Mouse (Mus musculus) brown adipose tissue, adult 24 weeks (tissue): ENCODE measurements around the gene Unc45b. TPM values are rescaled to one million over a fixed set of nuclear protein-coding genes. Genes with fewer than 3 reads are reported as not detected.

Source experiments
- H3K27ac ChIP-seq: fragments of 200-500 bp; replicated peaks from 2 replicates; pipeline ENCODE4 v1.5.1; 2012; ENCODE audit warnings: low read depth, mild to moderate bottlenecking, low read length
- H3K4me1 ChIP-seq: fragments of 200-500 bp; 2 replicates; pipeline ENCODE4 v1.6.1; 2012; ENCODE audit warnings: low read length, mixed read lengths; ENCODE audit not compliant: control insufficient read depth, insufficient read depth, insufficient read length
- H3K4me3 ChIP-seq: fragments of 200-500 bp; 2 replicates; pipeline ENCODE4 v1.5.1; 2012; ENCODE audit warnings: low read depth, mild to moderate bottlenecking, low read length, moderate library complexity; ENCODE audit not compliant: insufficient read depth
- polyA plus RNA-seq: library from polyadenylated mRNA; stranded (reverse); fragments of >200 nt; gene quantifications from 2 replicates; pipeline ENCODE4 v1.2.4, GENCODE M21; 2012; ENCODE audit not compliant: missing spikeins, insufficient read depth, insufficient read length

Unc45b gene
- 9.1 and 14.2 TPM in 2 replicates for polyA plus RNA-seq

DNA sequence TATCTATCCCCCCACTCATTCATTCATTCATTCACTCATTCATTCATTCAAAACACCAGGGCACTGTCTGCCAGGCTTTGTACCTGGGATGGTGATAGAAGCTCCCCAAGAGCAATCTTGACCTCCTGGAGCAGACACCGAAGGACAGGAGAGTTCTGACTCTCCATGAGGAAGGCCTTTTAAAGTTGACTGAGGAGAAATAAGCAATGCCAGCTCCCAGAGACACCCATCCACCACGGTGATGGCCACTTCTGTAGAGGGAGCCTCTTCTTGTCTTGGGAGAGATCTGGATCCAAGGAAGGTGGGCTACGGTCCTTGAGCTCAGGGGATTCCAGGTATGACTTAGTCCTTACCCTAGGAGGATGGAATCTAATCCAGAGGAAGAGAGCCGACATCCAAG, at the start of gene Unc45b:
TSS of gene Unc45b (plus strand) at position 301 of the 400 bp plus-strand sequence.
- Histone ChIP-seq H3K4me1 (peaks cover 5% of the 10 kb centered on the region; the same call in 1 of the 2 replicates), H3K4me3 (no peak within 1 kb of the TSS), H3K27ac (no peak within 1 kb of the TSS)

- Histone ChIP-seq H3K27ac (no peak overlapping the region), H3K4me3 (no peak overlapping the region), H3K4me1 (peaks cover 12% of the 10 kb centered on the region)
These were observed 49.6 kb upstream of the Unc45b start for GRCm38 (mm10) chr11:82860759-82861158.

DNA sequence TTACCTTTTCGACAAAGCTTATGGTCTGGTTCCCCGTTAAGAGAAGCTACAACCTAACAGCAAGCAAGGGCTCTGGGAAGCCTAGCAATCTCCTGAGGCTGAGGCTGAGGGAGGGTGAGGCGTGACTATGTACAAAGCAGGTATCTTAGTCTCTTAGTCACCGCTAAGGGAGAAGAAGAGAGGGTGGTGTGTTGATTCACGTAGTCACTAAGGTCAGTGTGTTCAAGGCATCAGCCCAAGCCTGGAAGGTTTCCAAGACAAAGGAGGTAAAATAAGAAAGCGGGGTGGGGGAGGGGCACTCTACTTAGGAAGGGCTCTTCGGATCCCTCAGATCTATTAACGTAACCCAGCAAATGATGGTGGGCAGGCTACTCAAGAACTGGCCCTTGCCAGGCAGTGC, 48.8 kb upstream of the Unc45b start:
- H3K4me3 ChIP-seq, result no peak overlapping the region
- no peak overlapping the region for H3K27ac ChIP-seq
- peaks cover 12% of the 10 kb centered on the region for H3K4me1 ChIP-seq

- Histone ChIP-seq H3K4me1 (peaks cover 9% of the 10 kb centered on the region), H3K27ac (no peak overlapping the region), H3K4me3 (no peak overlapping the region)
These were observed 47.7 kb upstream of the Unc45b start for GRCm38 (mm10) chr11:82862638-82863037.

DNA sequence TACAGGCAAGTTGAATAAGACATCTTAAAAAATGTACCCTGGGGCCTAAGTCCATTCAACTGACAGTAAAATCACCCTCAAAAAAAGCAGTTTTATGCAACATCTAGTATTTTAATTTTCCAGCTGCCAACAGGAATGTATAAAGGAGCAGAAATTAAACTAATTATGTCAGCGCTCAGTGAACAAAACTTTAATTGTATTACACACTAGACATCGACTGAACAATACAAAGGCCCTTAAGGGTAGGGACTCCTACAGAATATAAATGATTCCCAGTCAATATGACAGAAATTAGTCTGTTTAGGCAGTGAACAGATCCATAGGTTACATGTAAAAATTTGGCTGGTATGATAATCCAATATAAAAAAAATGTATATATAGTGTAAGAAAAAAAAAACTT, 47.3 kb upstream of the Unc45b start:
- Histone ChIP-seq H3K4me1 (peaks cover 11% of the 10 kb centered on the region), H3K27ac (no peak overlapping the region), H3K4me3 (no peak overlapping the region)

- Histone ChIP-seq H3K27ac (no peak overlapping the region), H3K4me1 (peaks cover 11% of the 10 kb centered on the region), H3K4me3 (no peak overlapping the region)
These were observed 46.8 kb upstream of the Unc45b start for GRCm38 (mm10) chr11:82863488-82863931.

GRCm38 (mm10) chr11:82865957-82866356, 44.4 kb upstream of the Unc45b start:
- Histone ChIP-seq H3K4me3 (no peak overlapping the region), H3K4me1 (peaks cover 11% of the 10 kb centered on the region), H3K27ac (no peak overlapping the region)

DNA sequence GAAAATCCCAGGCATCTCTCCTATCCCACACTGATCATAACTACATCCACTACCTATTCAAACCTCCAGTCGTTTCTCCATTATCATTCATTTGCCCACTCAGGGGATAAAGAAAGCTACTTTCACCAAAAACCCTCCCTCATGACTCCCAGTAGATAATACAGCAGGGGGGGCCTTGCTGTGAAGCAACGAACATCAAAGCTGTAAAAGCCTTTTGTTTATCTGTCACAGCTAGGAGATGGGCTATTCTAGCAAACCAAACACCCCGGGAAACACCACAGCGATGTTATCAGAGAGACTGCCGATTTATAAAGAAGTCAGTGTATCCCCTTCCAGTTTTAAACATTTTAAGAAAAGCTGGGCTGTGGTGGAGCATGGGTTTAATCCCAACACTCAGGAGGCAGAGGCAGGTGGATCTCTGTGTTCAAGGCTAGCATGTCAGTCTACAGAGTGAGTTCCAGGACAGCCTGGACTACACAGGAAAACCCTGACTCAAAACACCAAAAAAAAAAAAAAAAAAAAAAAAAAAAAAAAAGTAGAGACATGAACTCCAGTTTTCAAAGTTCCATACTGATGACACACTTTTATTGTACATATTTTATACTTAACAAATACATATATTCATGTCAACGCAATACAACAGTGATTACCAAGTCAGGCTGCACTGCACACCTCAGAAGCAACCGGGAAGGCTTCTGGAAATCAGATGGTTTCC, 43.3 kb upstream of the Unc45b start:
- H3K4me3 ChIP-seq, result no peak overlapping the region
- no peak overlapping the region for H3K27ac ChIP-seq
- H3K4me1 ChIP-seq, result peaks cover 2% of the 10 kb centered on the region; the same call in 1 of the 2 replicates

GRCm38 (mm10) chr11:82867956-82868355, 42.4 kb upstream of the Unc45b start:
- no peak overlapping the region for H3K4me3 ChIP-seq

GRCm38 (mm10) chr11:82869506-82870172, 40.7 kb upstream of the Unc45b start:
- peak overlapping the region; percentile 86 for H3K4me3 ChIP-seq
- peaks cover 2% of the 10 kb centered on the region; the same call in 1 of the 2 replicates for H3K4me1 ChIP-seq
- H3K27ac ChIP-seq, result peak overlapping the region; percentile 64

More at GRCm38 (mm10) chr11:82867956-82868355, 42.4 kb upstream of the Unc45b start:
- Histone ChIP-seq H3K4me1 (peaks cover 2% of the 10 kb centered on the region; the same call in 1 of the 2 replicates), H3K27ac (no peak overlapping the region)

- peak overlapping the region; percentile 64 for H3K27ac ChIP-seq
- peak overlapping the region; percentile 86 for H3K4me3 ChIP-seq
These were observed 39.9 kb upstream of the Unc45b start for GRCm38 (mm10) chr11:82870173-82871030.

DNA sequence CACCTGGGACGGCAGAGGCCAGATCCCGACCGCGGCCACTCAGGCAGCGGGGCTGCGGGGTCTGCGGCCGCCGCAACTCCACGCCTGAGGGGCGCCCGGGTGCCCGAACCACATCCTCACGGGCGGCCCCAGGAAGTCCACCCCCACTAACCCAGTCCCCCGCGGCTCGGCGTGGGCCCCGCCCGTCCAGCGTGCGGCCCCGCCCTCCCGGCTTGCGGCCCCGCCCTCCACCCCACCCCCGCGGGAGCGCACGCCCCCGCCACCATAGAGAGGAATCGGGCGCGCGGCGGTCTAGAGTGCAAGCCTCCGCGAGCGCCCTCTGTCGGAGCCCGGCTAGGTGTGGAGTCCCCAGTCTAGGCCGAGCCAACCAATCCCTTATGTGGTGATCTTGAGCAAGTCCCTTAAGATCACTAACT, 39.3 kb upstream of the Unc45b start, which contains the start of gene Rffl:
TSS of gene Rffl (minus strand) at position 180 of the 416 bp plus-strand sequence.
- Histone ChIP-seq H3K4me3 (peak within 1 kb of the TSS; percentile 86), H3K27ac (peak within 1 kb of the TSS; percentile 64), H3K4me1 (peaks cover 2% of the 10 kb centered on the region; the same call in 1 of the 2 replicates)

More at GRCm38 (mm10) chr11:82870173-82871030, 39.9 kb upstream of the Unc45b start:
- peaks cover 2% of the 10 kb centered on the region; the same call in 1 of the 2 replicates for H3K4me1 ChIP-seq

GRCm38 (mm10) chr11:82874924-82875323, 35.4 kb upstream of the Unc45b start:
- Histone ChIP-seq H3K4me3 (no peak overlapping the region), H3K27ac (no peak overlapping the region), H3K4me1 (no peaks in the 10 kb centered on the region)

GRCm38 (mm10) chr11:82875631-82876030, 34.7 kb upstream of the Unc45b start:
- no peak overlapping the region for H3K27ac ChIP-seq
- no peak overlapping the region for H3K4me3 ChIP-seq
- H3K4me1 ChIP-seq, result no peaks in the 10 kb centered on the region
